12 mouse cellular contexts compared by ENCODE assay signal in the genomic region with DNA sequence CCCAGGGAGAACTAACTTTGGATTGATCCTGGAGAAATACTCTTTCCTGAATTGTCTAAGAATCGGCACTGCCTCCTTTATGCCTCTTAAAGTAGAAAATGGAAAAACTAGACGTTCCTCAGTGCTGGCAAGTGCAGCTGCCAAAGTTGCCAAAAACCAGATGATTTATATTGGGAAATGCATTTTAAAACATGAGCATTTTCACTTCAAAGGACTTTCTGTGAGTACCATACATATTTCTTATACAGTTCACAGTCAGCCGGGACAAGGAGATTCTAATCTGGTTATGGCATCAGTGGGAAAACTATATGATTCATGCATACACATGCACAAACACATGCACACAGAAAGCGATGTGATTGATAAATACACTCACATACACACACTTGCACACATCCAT.
"Had no signal": no experiment of that assay in that cellular context is flagged by ENCODE, and none has a peak within 500 bp of the region (broad histone marks: within the 10 kb centered on the region; RNA-seq: fewer than 3 reads in every experiment).

No protein-coding gene starts in this region.

- ATAC-seq: liver, postnatal 0 days; lung, postnatal 0 days; midbrain, embryonic 15.5 days had no signal

- DNase-seq: kidney, adult 11 months; kidney, adult 8-10 months; kidney, postnatal 10 days; kidney, postnatal 36 days; layer of hippocampus, postnatal 36 days; liver, postnatal 0 days; lung, embryonic 14.5 days; thymus, adult 2 months; thymus, postnatal 14 days; thymus, postnatal 4 days had no signal
